Mouse (Mus musculus): Measurements from ENCODE around the gene Kif5a. TPM values are rescaled to one million over a fixed set of nuclear protein-coding genes. Genes with fewer than 3 reads are reported as not detected.

Gene Kif5a
- total RNA-seq, 2 experiments from 2014 or later: 5.4 to 8.0 TPM

GRCm38 (mm10) chr10:127178286-127179027, 84.7 kb downstream of the Kif5a start:
- DNase-seq (ENCODE audit: low spot score in 2 of 2): no peak

DNA sequence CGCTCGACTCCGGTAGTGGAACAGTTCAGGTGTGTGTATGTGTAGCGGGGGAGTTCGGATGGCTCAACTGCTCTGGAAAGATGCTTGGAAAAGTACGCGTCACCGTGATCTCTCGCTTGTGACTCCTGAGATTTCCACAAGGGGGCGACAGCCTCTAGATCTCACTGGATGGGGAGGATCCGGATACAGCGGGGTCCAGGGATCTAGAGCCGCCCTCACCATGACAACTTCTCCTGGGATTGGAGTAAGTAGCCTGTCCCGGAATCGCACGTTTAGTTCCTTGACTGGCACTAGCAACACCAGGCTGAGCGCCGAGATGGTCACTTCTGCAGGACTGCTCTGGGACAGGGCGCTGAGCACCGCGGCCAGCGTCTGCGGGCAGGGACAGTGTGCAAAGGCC, 85.4 kb downstream of the Kif5a start:
- DNase-seq (ENCODE audit: low spot score in 2 of 2): peak; percentile 65 to 74

GRCm38 (mm10) chr10:127177235-127177634, 85.9 kb downstream of the Kif5a start:
- DNase-seq (ENCODE audit: low spot score in 2 of 2): no peak

GRCm38 (mm10) chr10:127176756-127177155, 86.4 kb downstream of the Kif5a start:
- DNase-seq (ENCODE audit: low spot score in 2 of 2): no peak

- no peak for DNase-seq (ENCODE audit: low spot score in 2 of 2)
Observed at GRCm38 (mm10) chr10:127176228-127176627, 86.9 kb downstream of the Kif5a start.

Other genes starting within 250 kb of the Kif5a start
- gene Tsfm, start 232.5 kb downstream of the Kif5a start, total RNA-seq (2021): 10 to 100 TPM; 55.1 to 61.3 TPM
- 10 to 100 TPM; 16.0 to 18.2 TPM for gene Mettl1, start 221.9 kb downstream of the Kif5a start, total RNA-seq (2021)
- under 1 TPM; 0.26 to 0.27 TPM for gene Eef1akmt3, start 221.8 kb downstream of the Kif5a start, total RNA-seq (2021)
- gene Cyp27b1, start 215.1 kb downstream of the Kif5a start, total RNA-seq (2021): under 1 TPM; 0.42 to 0.56 TPM
- 1 to 10 TPM; 6.3 to 6.8 TPM for gene March9, start 203.2 kb downstream of the Kif5a start, total RNA-seq (2021)
- gene Cdk4, start 199.8 kb downstream of the Kif5a start, total RNA-seq (2021): 100 to 1,000 TPM; 138 to 172 TPM
- 100 to 1,000 TPM; 106 to 107 TPM for gene Tspan31, start 193.1 kb downstream of the Kif5a start, total RNA-seq (2021)
- gene Agap2, start 188.1 kb downstream of the Kif5a start, total RNA-seq (2021): 1 to 10 TPM; 3.1 to 3.2 TPM
- gene Os9, start 142.2 kb downstream of the Kif5a start, total RNA-seq (2021): 100 to 1,000 TPM; 114 to 147 TPM
- 1 to 10 TPM; 7.8 to 8.6 TPM for gene B4galnt1, start 98.1 kb downstream of the Kif5a start, total RNA-seq (2021)
- 1 to 10 TPM; 1.1 to 1.8 TPM for gene Slc26a10, start 82.7 kb downstream of the Kif5a start, total RNA-seq (2021)
- 10 to 100 TPM; 18.8 to 20.3 TPM for gene Arhgef25, start 73.3 kb downstream of the Kif5a start, total RNA-seq (2021)
- gene Dtx3, start 67.6 kb downstream of the Kif5a start, total RNA-seq (2021): 10 to 100 TPM; 63.0 to 67.6 TPM
- gene Pip4k2c, start 51.8 kb downstream of the Kif5a start, total RNA-seq (2021): 10 to 100 TPM; 41.5 to 44.7 TPM
- 100 to 1,000 TPM; 143 to 159 TPM for gene Dctn2, start 3.0 kb upstream of the Kif5a start, total RNA-seq (2021)
- 10 to 100 TPM; 38.9 to 45.4 TPM for gene Mbd6, start 25.7 kb upstream of the Kif5a start, total RNA-seq (2021)
- gene Mars, start 48.4 kb upstream of the Kif5a start, total RNA-seq (2021): 10 to 100 TPM; 80.9 to 98.6 TPM
- 1 to 10 TPM; 1.7 to 2.9 TPM for gene Arhgap9, start 58.6 kb upstream of the Kif5a start, total RNA-seq (2021)
- 1 to 10 TPM; 3.3 to 4.1 TPM for gene Gli1, start 78.6 kb upstream of the Kif5a start, total RNA-seq (2021)
- not detected for gene Inhbe, start 91.1 kb upstream of the Kif5a start, total RNA-seq (2021)
- not detected for gene Inhbc, start 107.1 kb upstream of the Kif5a start, total RNA-seq (2021)
- 100 to 1,000 TPM; 104 to 117 TPM for gene R3hdm2, start 117.0 kb upstream of the Kif5a start, total RNA-seq (2021)
- gene Stac3, start 238.3 kb upstream of the Kif5a start, total RNA-seq (2021): 1 to 10 TPM; 1.1 to 1.9 TPM

All from adrenal gland, adult 18-20 months (tissue).